42 mouse cellular contexts compared by ENCODE assay signal in genomic region chr7:46727584-46727983, GRCm38 (mm10). TPM values are rescaled to one million over a fixed set of nuclear protein-coding genes. Genes with fewer than 3 reads are reported as not detected.
"Had no signal": no experiment of that assay in that cellular context is flagged by ENCODE, and none has a peak within 500 bp of the region (broad histone marks: within the 10 kb centered on the region; RNA-seq: fewer than 3 reads in every experiment).

No protein-coding gene starts in this region.

- H3K27ac ChIP-seq: heart, adult 2 months; heart, embryonic 13.5 days; heart, embryonic 15.5 days; hindbrain, embryonic 13.5 days; hindbrain, embryonic 15.5 days; intestine, embryonic 15.5 days; kidney, embryonic 15.5 days; kidney, postnatal 0 days; limb, embryonic 13.5 days; limb, embryonic 15.5 days; liver, embryonic 12.5 days; liver, embryonic 14.5 days had no signal

- DNase-seq: gastrocnemius, postnatal 14 days; gastrocnemius, postnatal 36 days; heart, adult 11 months; heart, adult 2 months; heart, postnatal 14 days; heart, postnatal 36 days; kidney, adult 2 months; kidney, adult 9 months; kidney, postnatal 14 days; kidney, postnatal 36 days; layer of hippocampus, adult 9-11 months; layer of hippocampus, postnatal 36 days; left cerebral cortex, postnatal 4 days had no signal

- H3K4me2 ChIP-seq: heart, embryonic 11.5 days; heart, embryonic 13.5 days; heart, embryonic 15.5 days; hindbrain, embryonic 13.5 days; hindbrain, embryonic 15.5 days; intestine, embryonic 15.5 days; kidney, embryonic 15.5 days; limb, embryonic 13.5 days; limb, embryonic 15.5 days; liver, embryonic 12.5 days had no signal

- H3K4me1 ChIP-seq: heart, embryonic 13.5 days; heart, embryonic 15.5 days; hindbrain, embryonic 13.5 days; hindbrain, embryonic 15.5 days; intestine, embryonic 15.5 days; limb, embryonic 13.5 days; limb, embryonic 15.5 days; liver, embryonic 12.5 days had no signal

- H3K9ac ChIP-seq: heart, embryonic 13.5 days; heart, embryonic 15.5 days; hindbrain, embryonic 13.5 days; hindbrain, embryonic 15.5 days; intestine, embryonic 15.5 days; kidney, embryonic 15.5 days; limb, embryonic 13.5 days; limb, embryonic 15.5 days; liver, embryonic 12.5 days; liver, embryonic 14.5 days had no signal

- H3K9me3 ChIP-seq: heart, embryonic 13.5 days; heart, embryonic 15.5 days; hindbrain, embryonic 13.5 days; hindbrain, embryonic 15.5 days; intestine, embryonic 15.5 days; kidney, embryonic 15.5 days; limb, embryonic 13.5 days; limb, embryonic 15.5 days; liver, embryonic 12.5 days had no signal

- H3K36me3 ChIP-seq: heart, embryonic 13.5 days; heart, embryonic 15.5 days; hindbrain, embryonic 13.5 days; hindbrain, embryonic 15.5 days; intestine, embryonic 15.5 days; kidney, embryonic 15.5 days; limb, embryonic 13.5 days; limb, embryonic 15.5 days; liver, embryonic 12.5 days had no signal

- H3K27me3 ChIP-seq: heart, embryonic 13.5 days; heart, embryonic 15.5 days; hindbrain, embryonic 15.5 days; intestine, embryonic 15.5 days; kidney, embryonic 15.5 days; limb, embryonic 13.5 days; limb, embryonic 15.5 days had no signal

- ATAC-seq: inflammation-experienced regulatory T-cells, adult 6 months; intestine, embryonic 15.5 days; intestine, postnatal 0 days; liver, embryonic 12.5 days had no signal

- H3K4me3 ChIP-seq: heart, adult 2 months; heart, embryonic 13.5 days; heart, embryonic 15.5 days; hindbrain, embryonic 13.5 days; hindbrain, embryonic 15.5 days; intestine, embryonic 15.5 days; kidney, embryonic 15.5 days; limb, embryonic 13.5 days; limb, embryonic 15.5 days; liver, embryonic 12.5 days had no signal

RNA-seq across cellular contexts. Expression of gene Saa4, which starts 4.8 kb away (rescaled TPM):
- total RNA-seq: gastrocnemius, adult 8-10 months; gastrocnemius, postnatal 14 days; gastrocnemius, postnatal 36 days; heart, adult 2 months; heart, postnatal 14 days; heart, postnatal 36 days; hematopoietic stem cell, adult 5-6 weeks; layer of hippocampus, adult 18-20 months; layer of hippocampus, adult 8-10 months; layer of hippocampus, postnatal 14 days; layer of hippocampus, postnatal 36 days; left cerebral cortex, adult 18-20 months; left cerebral cortex, adult 8-10 months; left cerebral cortex, postnatal 10 days; left cerebral cortex, postnatal 25 days; left cerebral cortex, postnatal 4 days had no signal
- polyA plus RNA-seq: heart, adult 2 months; heart, embryonic 13.5 days; heart, embryonic 15.5 days; heart, postnatal 0 days; hindbrain, embryonic 11.5 days; hindbrain, embryonic 13.5 days; hindbrain, embryonic 15.5 days; inflammation-experienced regulatory T-cells, adult 6 months; intestine, postnatal 0 days; kidney, adult 2 months; kidney, postnatal 0 days; limb, embryonic 11.5 days; limb, embryonic 13.5 days; limb, embryonic 15.5 days had no signal

RNA-seq across cellular contexts. Expression of gene Saa3, which starts 12.1 kb away (rescaled TPM):
- total RNA-seq: gastrocnemius, adult 18-20 months; gastrocnemius, adult 8-10 months; gastrocnemius, postnatal 14 days; gastrocnemius, postnatal 36 days; hematopoietic stem cell, adult 5-6 weeks; layer of hippocampus, adult 18-20 months; layer of hippocampus, adult 8-10 months; layer of hippocampus, postnatal 14 days; layer of hippocampus, postnatal 36 days; left cerebral cortex, adult 18-20 months; left cerebral cortex, postnatal 10 days; left cerebral cortex, postnatal 4 days had no signal
- polyA plus RNA-seq: heart, embryonic 11.5 days; heart, embryonic 13.5 days; inflammation-experienced regulatory T-cells, adult 6 months had no signal

RNA-seq across cellular contexts. Expression of gene Saa1, which starts 15.2 kb away (rescaled TPM):
- total RNA-seq: gastrocnemius, adult 18-20 months; gastrocnemius, adult 8-10 months; gastrocnemius, postnatal 36 days; heart, adult 2 months; heart, postnatal 14 days; heart, postnatal 36 days; hematopoietic stem cell, adult 5-6 weeks; layer of hippocampus, adult 18-20 months; layer of hippocampus, adult 8-10 months; layer of hippocampus, postnatal 14 days; layer of hippocampus, postnatal 36 days; left cerebral cortex, adult 18-20 months; left cerebral cortex, adult 8-10 months; left cerebral cortex, postnatal 10 days; left cerebral cortex, postnatal 25 days; left cerebral cortex, postnatal 4 days had no signal
- polyA plus RNA-seq: heart, adult 2 months; heart, embryonic 13.5 days; heart, embryonic 15.5 days; heart, postnatal 0 days; hindbrain, embryonic 11.5 days; hindbrain, embryonic 13.5 days; hindbrain, embryonic 15.5 days; inflammation-experienced regulatory T-cells, adult 6 months; kidney, adult 2 months; limb, embryonic 11.5 days; liver, embryonic 14.5 days; liver, embryonic 16.5 days had no signal

RNA-seq across cellular contexts. Expression of gene Saa2, which starts 24.0 kb away (rescaled TPM):
- total RNA-seq: gastrocnemius, adult 8-10 months; gastrocnemius, postnatal 36 days; heart, adult 2 months; heart, postnatal 14 days; heart, postnatal 36 days; hematopoietic stem cell, adult 5-6 weeks; layer of hippocampus, adult 18-20 months; layer of hippocampus, adult 8-10 months; layer of hippocampus, postnatal 14 days; layer of hippocampus, postnatal 36 days; left cerebral cortex, adult 18-20 months; left cerebral cortex, adult 8-10 months; left cerebral cortex, postnatal 10 days; left cerebral cortex, postnatal 25 days; left cerebral cortex, postnatal 4 days had no signal
- polyA plus RNA-seq: gonadal fat pad, adult 2 months; heart, adult 2 months; heart, embryonic 13.5 days; heart, embryonic 15.5 days; heart, postnatal 0 days; hindbrain, embryonic 13.5 days; inflammation-experienced regulatory T-cells, adult 6 months; intestine, embryonic 15.5 days; intestine, postnatal 0 days; kidney, adult 2 months; liver, embryonic 12.5 days; liver, embryonic 14.5 days; liver, embryonic 16.5 days had no signal
